Mouse (Mus musculus): ENCODE measurements at regions not wholly inside any gene's neighbourhood (a gene's known extent, or its start where the extent isn't known, plus 50 kb on each side); places are given as distances from the start of the nearest gene placed in this dataset.

GRCm38 (mm10) chr9:117813216-117813615 is 183.5 kb upstream of the Rbms3 start:
- TF ChIP-seq CTCF (IDR thresholded peaks at IDR 0.05; ENCODE audit: low read depth) (no peak), EP300 (optimal IDR thresholded peaks at IDR 0.05) (no peak)

Measured in stomach, postnatal 0 days (tissue).